Mouse (Mus musculus) spleen, adult 2 months (tissue): ENCODE measurements around the gene Fat3. TPM values are rescaled to one million over a fixed set of nuclear protein-coding genes. Genes with fewer than 3 reads are reported as not detected.

Experiments
- DNase-seq, 2 experiments: peaks; one replicate each; pipeline versions ENCODE4 v3.0.0 to v3.0.0-alpha.2; 2012 to 2021; ENCODE audit warnings: low spot score in 2 of 2, low read depth in 1 of 2
- H3K27ac ChIP-seq: fragments of 200-500 bp; 2 replicates; pipeline ENCODE4 v1.5.1; 2012; ENCODE audit warnings: low read length, inconsistent platforms; ENCODE audit not compliant: insufficient read depth
- H3K27me3 ChIP-seq: fragments of 200-500 bp; 2 replicates; pipeline ENCODE4 v1.6.1; 2012; ENCODE audit warnings: mild to moderate bottlenecking, moderate library complexity, low read length, inconsistent platforms; ENCODE audit not compliant: control insufficient read depth, insufficient read depth
- H3K36me3 ChIP-seq: fragments of 200-500 bp; 2 replicates; pipeline ENCODE4 v1.6.1; 2012; ENCODE audit warnings: mild to moderate bottlenecking, low read length, inconsistent platforms; ENCODE audit not compliant: control insufficient read depth, insufficient read depth
- H3K4me1 ChIP-seq: fragments of 200-500 bp; 2 replicates; pipeline ENCODE4 v1.6.1; 2011; ENCODE audit warnings: inconsistent platforms; ENCODE audit not compliant: control insufficient read depth, insufficient read depth, insufficient read length
- H3K4me3 ChIP-seq: fragments of 200-500 bp; 2 replicates; pipeline ENCODE4 v1.5.1; 2011; ENCODE audit warnings: mild to moderate bottlenecking, inconsistent platforms; ENCODE audit not compliant: insufficient read depth, insufficient read length; ENCODE audit errors: extremely low read depth
- CTCF ChIP-seq: fragments of 200-500 bp; IDR thresholded peaks from 2 replicates; pipeline ENCODE4 v1.5.1; 2011; ENCODE audit warnings: mild to moderate bottlenecking, inconsistent platforms; ENCODE audit not compliant: insufficient read depth, insufficient read length, insufficient replicate concordance; ENCODE audit errors: extremely low read depth
- POLR2A ChIP-seq: fragments of 200-500 bp; IDR thresholded peaks from 2 replicates; pipeline ENCODE4 v1.6.1; 2011; ENCODE audit warnings: low read depth, low read length, inconsistent platforms
- WGBS: fragments of 180-500 bp; shearing (Covaris S2); methylation state at CpG from one replicate; pipeline ENCODE4 v1.1.7; 2018; 5-methylcytosine and 5-hydroxymethylcytosine counted together
- polyA plus RNA-seq: library from polyadenylated mRNA; depleted of rRNA; stranded (reverse); fragments of >200 nt; gene quantifications from 2 replicates; pipeline ENCODE4 v1.2.3, GENCODE M21; 2012

The Fat3 gene
- polyA plus RNA-seq, 1 experiment = 0.20 TPM

- H3K36me3 ChIP-seq = no peaks in the 10 kb centered on the region
- H3K27ac ChIP-seq = no peak overlapping the region
- TF ChIP-seq CTCF (no peak), POLR2A (no peak)
- H3K27me3 ChIP-seq = no peaks in the 10 kb centered on the region; the same call in 1 of the 2 replicates
- H3K4me1 ChIP-seq = no peaks in the 10 kb centered on the region
- no peak overlapping the region for H3K4me3 ChIP-seq
- DNase-seq = no peak
Measured at GRCm38 (mm10) chr9:16387527-16387926, 113.6 kb downstream of the Fat3 start.

- Histone ChIP-seq H3K4me3 (no peak overlapping the region), H3K27me3 (no peaks in the 10 kb centered on the region), H3K36me3 (no peaks in the 10 kb centered on the region), H3K4me1 (no peaks in the 10 kb centered on the region), H3K27ac (no peak overlapping the region)
- 18% methylated on average over 3 of the region's 3 CpGs for WGBS
- no peak for TF ChIP-seq CTCF
- no peak for TF ChIP-seq POLR2A
- DNase-seq = no peak
Measured at GRCm38 (mm10) chr9:16363713-16364112, 137.4 kb downstream of the Fat3 start.

GRCm38 (mm10) chr9:16361811-16362210 lies 139.3 kb downstream of the Fat3 start:
- no peak for TF ChIP-seq POLR2A
- TF ChIP-seq CTCF = no peak

GRCm38 (mm10) chr9:16356636-16357035 lies 144.4 kb downstream of the Fat3 start:
- no peak for DNase-seq
- WGBS = 70% methylated on average over 4 of the region's 4 CpGs
- no peak for TF ChIP-seq CTCF
- no peak for TF ChIP-seq POLR2A
- H3K36me3 ChIP-seq = no peaks in the 10 kb centered on the region
- H3K4me1 ChIP-seq = no peaks in the 10 kb centered on the region
- H3K27ac ChIP-seq = no peak overlapping the region
- no peaks in the 10 kb centered on the region for H3K27me3 ChIP-seq
- no peak overlapping the region for H3K4me3 ChIP-seq

More at GRCm38 (mm10) chr9:16361811-16362210, 139.3 kb downstream of the Fat3 start:
- H3K27ac ChIP-seq = no peak overlapping the region
- DNase-seq = no peak
- no peaks in the 10 kb centered on the region for H3K36me3 ChIP-seq
- no peaks in the 10 kb centered on the region for H3K4me1 ChIP-seq
- H3K4me3 ChIP-seq = no peak overlapping the region
- no peaks in the 10 kb centered on the region for H3K27me3 ChIP-seq
- WGBS = 57% methylated on average over 5 of the region's 5 CpGs

GRCm38 (mm10) chr9:16354906-16355305 lies 146.2 kb downstream of the Fat3 start:
- no peak for DNase-seq
- no peak overlapping the region for H3K27ac ChIP-seq
- H3K4me3 ChIP-seq = no peak overlapping the region
- H3K4me1 ChIP-seq = no peaks in the 10 kb centered on the region
- 41% methylated on average over 1 of the region's 1 CpGs for WGBS
- no peaks in the 10 kb centered on the region for H3K36me3 ChIP-seq
- TF ChIP-seq POLR2A = no peak
- no peaks in the 10 kb centered on the region for H3K27me3 ChIP-seq

GRCm38 (mm10) chr9:16353049-16353724 lies 147.9 kb downstream of the Fat3 start:
- H3K36me3 ChIP-seq = no peaks in the 10 kb centered on the region
- DNase-seq = no peak
- TF ChIP-seq POLR2A (no peak), CTCF (no peak)
- H3K27ac ChIP-seq = no peak overlapping the region
- WGBS = 68% methylated on average over 4 of the region's 4 CpGs
- H3K4me3 ChIP-seq = no peak overlapping the region
- no peaks in the 10 kb centered on the region for H3K4me1 ChIP-seq
- H3K27me3 ChIP-seq = no peaks in the 10 kb centered on the region

GRCm38 (mm10) chr9:16352486-16353048 lies 148.5 kb downstream of the Fat3 start:
- H3K4me3 ChIP-seq = no peak overlapping the region
- H3K36me3 ChIP-seq = no peaks in the 10 kb centered on the region
- no peak overlapping the region for H3K27ac ChIP-seq
- H3K27me3 ChIP-seq = no peaks in the 10 kb centered on the region
- TF ChIP-seq POLR2A (no peak), CTCF (no peak)
- H3K4me1 ChIP-seq = no peaks in the 10 kb centered on the region
- 76% methylated on average over 4 of the region's 4 CpGs for WGBS
- DNase-seq = no peak
